7 mouse cellular contexts compared by ENCODE assay signal in the genomic region with DNA sequence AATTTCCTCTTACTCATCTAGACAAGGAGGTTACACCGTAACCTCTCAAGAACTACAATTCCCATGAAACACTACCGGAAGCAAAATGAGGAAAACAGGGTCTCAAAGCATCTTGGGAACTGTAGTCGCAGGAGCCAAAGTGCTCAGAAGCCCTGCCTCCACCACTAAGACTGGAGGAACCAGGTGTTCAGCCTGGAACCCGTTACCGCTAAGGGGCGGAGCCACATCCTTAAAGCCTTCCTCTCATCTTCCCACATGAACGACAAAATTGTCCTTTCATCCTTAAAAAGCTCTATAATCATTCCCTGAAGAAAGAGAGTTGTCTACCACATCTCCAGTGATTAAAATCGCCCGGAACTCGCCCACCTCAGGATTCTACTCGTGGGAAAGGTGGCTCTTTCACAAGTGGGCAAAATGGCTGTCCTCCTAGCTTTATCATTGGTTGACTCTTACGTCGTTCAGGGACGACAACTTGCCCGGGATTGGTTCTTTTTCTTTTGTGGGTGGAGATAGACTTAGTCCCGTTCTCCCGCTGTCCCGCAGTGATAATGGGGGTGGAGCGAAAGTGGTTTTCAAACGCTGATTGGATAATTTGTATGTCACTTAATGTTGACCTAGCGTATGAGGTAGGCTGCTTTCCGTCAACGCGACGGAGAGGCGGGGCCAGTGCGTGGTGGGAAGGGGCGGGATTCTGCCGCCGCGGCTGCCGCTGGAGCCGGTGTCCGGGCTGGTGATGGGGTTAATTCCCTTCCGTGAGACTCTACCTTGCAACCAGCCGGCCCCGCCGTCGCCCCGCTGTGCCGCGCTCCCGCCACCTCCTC. TPM values are rescaled to one million over a fixed set of nuclear protein-coding genes. Genes with fewer than 3 reads are reported as not detected.
A peak's percentile ranks its signal among the peaks of the same experiment; 100 is the strongest.
DNase-seq lines count a peak whose midpoint lies in the region; ATAC-seq and TF ChIP-seq lines count a peak whose summit lies in the region.

A gene (minus strand): TSS at position 407 of the 821 bp plus-strand sequence.
A gene (plus strand): TSS at position 661 of the 821 bp plus-strand sequence.

- no peak for TF ChIP-seq CTCF in intestine, postnatal 0 days (IDR thresholded peaks at IDR 0.05; ENCODE audit: low read depth)
- no peak for TF ChIP-seq CTCF in small intestine, adult 2 months (IDR thresholded peaks at IDR 0.05; ENCODE audit: extremely low read depth, insufficient read length, insufficient replicate concordance, low read depth, low read length)

- peak within 1 kb of the TSS; percentile 76 for H3K9ac ChIP-seq in intestine, postnatal 0 days (ENCODE audit: low read depth, low read length)
- peak within 1 kb of the TSS; percentile 91 for H3K9ac ChIP-seq in midbrain, embryonic 12.5 days (replicated peaks)

- peak within 1 kb of the TSS; percentile 94 for H3K27ac ChIP-seq in embryonic facial prominence, embryonic 10.5 days (replicated peaks)
- H3K27ac ChIP-seq in intestine, postnatal 0 days (ENCODE audit: low read depth, low read length): peak within 1 kb of the TSS; percentile 88
- peak within 1 kb of the TSS; percentile 93 for H3K27ac ChIP-seq in midbrain, embryonic 12.5 days (replicated peaks)
- H3K27ac ChIP-seq in small intestine, adult 2 months (ENCODE audit: insufficient read depth, low read depth, low read length): peak within 1 kb of the TSS; percentile 90

- H3K9me3 ChIP-seq in embryonic facial prominence, embryonic 10.5 days: no peaks in the 10 kb centered on the region
- H3K9me3 ChIP-seq in intestine, postnatal 0 days (ENCODE audit: control insufficient read depth): no peaks in the 10 kb centered on the region
- H3K9me3 ChIP-seq in midbrain, embryonic 12.5 days: no peaks in the 10 kb centered on the region

- peaks cover 21% of the 10 kb centered on the region for H3K4me1 ChIP-seq in embryonic facial prominence, embryonic 10.5 days
- H3K4me1 ChIP-seq in intestine, postnatal 0 days (replicated peaks; ENCODE audit: control insufficient read depth, insufficient read depth, low read length): no peaks in the 10 kb centered on the region
- H3K4me1 ChIP-seq in midbrain, embryonic 12.5 days: peaks cover 16% of the 10 kb centered on the region
- H3K4me1 ChIP-seq in small intestine, adult 2 months (ENCODE audit: control insufficient read depth, insufficient read depth, insufficient read length, low read length): no peaks in the 10 kb centered on the region

- peak within 1 kb of the TSS; percentile 75 for H3K4me2 ChIP-seq in intestine, postnatal 0 days (replicated peaks; ENCODE audit: low read depth)
- peak within 1 kb of the TSS; percentile 75 for H3K4me2 ChIP-seq in midbrain, embryonic 12.5 days (replicated peaks)

- under 1% methylated on average over 43 of the region's 43 CpGs for WGBS in embryonic facial prominence, embryonic 10.5 days
- WGBS in intestine, postnatal 0 days: under 1% methylated on average over 43 of the region's 43 CpGs
- WGBS in midbrain, embryonic 12.5 days: under 1% methylated on average over 35 of the region's 43 CpGs
- WGBS in small intestine, adult 2 months: under 1% methylated on average over 43 of the region's 43 CpGs

- H3K4me3 ChIP-seq in embryonic facial prominence, embryonic 10.5 days: peak within 1 kb of the TSS; percentile 95
- H3K4me3 ChIP-seq in intestine, postnatal 0 days (ENCODE audit: low read depth, low read length): peak within 1 kb of the TSS; percentile 90
- H3K4me3 ChIP-seq in midbrain, embryonic 12.5 days: peak within 1 kb of the TSS; percentile 73
- peak within 1 kb of the TSS; percentile 99 for H3K4me3 ChIP-seq in small intestine, adult 2 months (ENCODE audit: low read depth, low read length)

- 0 out of 2 replicates have a peak, but pooled peaks cover 2% of the 10 kb centered on the region for H3K36me3 ChIP-seq in embryonic facial prominence, embryonic 10.5 days (replicated peaks)
- H3K36me3 ChIP-seq in intestine, postnatal 0 days (ENCODE audit: control insufficient read depth, insufficient read depth): no peaks in the 10 kb centered on the region
- no peaks in the 10 kb centered on the region for H3K36me3 ChIP-seq in midbrain, embryonic 12.5 days
- no peaks in the 10 kb centered on the region for H3K36me3 ChIP-seq in small intestine, adult 2 months (ENCODE audit: control insufficient read depth, insufficient read depth, low read length)

- TF ChIP-seq POLR2A in small intestine, adult 2 months (IDR thresholded peaks at IDR 0.05; ENCODE audit: low read depth, low read length): peak; percentile 47; the same call in 1 of the 2 replicates

- DNase-seq in adrenal gland, postnatal 10 days: peak; percentile 94
- peak; percentile 95 for DNase-seq in embryonic facial prominence, embryonic 10.5 days (ENCODE audit: low spot score)
- peak; percentile 100 for DNase-seq in gonadal fat pad, adult 2 months (ENCODE audit: low read depth)
- peak; percentile 96 for DNase-seq in left cerebral cortex, postnatal 4 days

- intact Hi-C loops in left cerebral cortex, postnatal 4 days (cut with DNase I): no loop called here

- ATAC-seq in intestine, postnatal 0 days: peak; percentile 95
- ATAC-seq in midbrain, embryonic 12.5 days (ENCODE audit: low FRiP score, low read depth): peak; percentile 94

- H3K27me3 ChIP-seq in embryonic facial prominence, embryonic 10.5 days (replicated peaks; ENCODE audit: low read depth, poor library complexity, severe bottlenecking): no peaks in the 10 kb centered on the region
- no peaks in the 10 kb centered on the region for H3K27me3 ChIP-seq in intestine, postnatal 0 days (replicated peaks; ENCODE audit: control insufficient read depth, insufficient read depth, low read length)
- no peaks in the 10 kb centered on the region for H3K27me3 ChIP-seq in midbrain, embryonic 12.5 days
- H3K27me3 ChIP-seq in small intestine, adult 2 months (ENCODE audit: control insufficient read depth, insufficient read depth, low read length): no peaks in the 10 kb centered on the region

RNA-seq across cellular contexts. Expression of the first gene that starts in this region (rescaled TPM):
- total RNA-seq in adrenal gland, postnatal 10 days (2021): 1 to 10 TPM; 5.4 to 8.6 TPM
- polyA plus RNA-seq in embryonic facial prominence, embryonic 10.5 days (2016; fragmentation: Nextera tagmentation; extraction: Ambion mirVana): 14.9 and 15.8 TPM in 2 replicates
- polyA plus RNA-seq in gonadal fat pad, adult 2 months (2012; rRNA removed): 1.5 and 1.7 TPM in 2 replicates
- 1.4 and 2.2 TPM in 2 replicates for polyA plus RNA-seq in intestine, postnatal 0 days (2015; fragmentation: Nextera tagmentation; extraction: Ambion mirVana)
- total RNA-seq in left cerebral cortex, postnatal 4 days (2021): 10 to 100 TPM in 1 of 2 experiments, 1 to 10 TPM in 1; 8.4 to 11.0 TPM
- 11.5 and 11.9 TPM in 2 replicates for polyA plus RNA-seq in midbrain, embryonic 12.5 days (2016; fragmentation: Nextera tagmentation; extraction: Ambion mirVana)
- polyA plus RNA-seq in small intestine, adult 2 months (2012; rRNA removed): 0.39 and 0.56 TPM in 2 replicates

RNA-seq across cellular contexts. Expression of the second gene that starts in this region (rescaled TPM):
- 10 to 100 TPM; 61.2 to 79.4 TPM for total RNA-seq in adrenal gland, postnatal 10 days (2021)
- polyA plus RNA-seq in embryonic facial prominence, embryonic 10.5 days (2016; fragmentation: Nextera tagmentation; extraction: Ambion mirVana): 81.0 and 83.9 TPM in 2 replicates
- 24.4 and 26.7 TPM in 2 replicates for polyA plus RNA-seq in gonadal fat pad, adult 2 months (2012; rRNA removed)
- 28.4 and 31.5 TPM in 2 replicates for polyA plus RNA-seq in intestine, postnatal 0 days (2015; fragmentation: Nextera tagmentation; extraction: Ambion mirVana)
- total RNA-seq in left cerebral cortex, postnatal 4 days (2021): 100 to 1,000 TPM; 209 to 228 TPM
- 93.1 and 100 TPM in 2 replicates for polyA plus RNA-seq in midbrain, embryonic 12.5 days (2016; fragmentation: Nextera tagmentation; extraction: Ambion mirVana)
- 27.7 and 39.6 TPM in 2 replicates for polyA plus RNA-seq in small intestine, adult 2 months (2012; rRNA removed)

Comparison
In these comparisons a context has a peak if more than half of its experiments do, and no peak if none do; other contexts are left out.
1. Peak in every context shown above with its lines: DNase-seq, ATAC-seq, H3K4me3 ChIP-seq and H3K27ac ChIP-seq.